Mouse (Mus musculus) spleen, adult 12 weeks (tissue): ENCODE results near the gene Stard8.
"Not testable (repeated sequence)": the region's sequence is repeated elsewhere in the genome, so short reads cannot be mapped to it uniquely, and the experiment has no call there.

ENCODE experiments used
- DNase-seq: peaks from one replicate; pipeline ENCODE4 v3.0.0; 2022; ENCODE audit warnings: low spot score

Stard8 gene

DNA sequence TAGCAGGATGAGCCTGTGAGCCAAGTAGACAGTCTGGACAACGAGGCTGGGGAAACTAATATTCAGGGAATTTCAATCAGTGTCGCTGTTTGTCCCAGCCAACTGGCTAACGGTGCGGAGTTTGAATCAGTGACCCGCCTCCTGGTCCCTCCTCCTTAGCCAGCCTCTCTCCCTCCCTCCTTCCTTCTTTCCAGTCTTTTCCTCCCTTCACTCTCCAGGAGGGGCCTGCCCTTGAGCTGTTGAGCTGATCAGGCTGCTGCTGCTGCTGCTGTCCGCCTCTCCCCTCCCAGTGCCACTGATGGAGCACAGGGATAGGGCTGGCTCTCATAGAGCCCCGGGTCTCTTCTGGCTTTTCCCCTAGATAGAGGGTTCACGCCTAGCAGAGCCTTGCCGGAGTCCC, at the start of gene Stard8:
Gene Stard8, plus strand, starts transcription at position 203 of the 400 bp plus-strand sequence.
- DNase-seq, result no peak

- DNase-seq, result no peak
Measured at GRCm38 (mm10) chrX:98953941-98954340, 49.1 kb upstream of the Stard8 start.

DNA sequence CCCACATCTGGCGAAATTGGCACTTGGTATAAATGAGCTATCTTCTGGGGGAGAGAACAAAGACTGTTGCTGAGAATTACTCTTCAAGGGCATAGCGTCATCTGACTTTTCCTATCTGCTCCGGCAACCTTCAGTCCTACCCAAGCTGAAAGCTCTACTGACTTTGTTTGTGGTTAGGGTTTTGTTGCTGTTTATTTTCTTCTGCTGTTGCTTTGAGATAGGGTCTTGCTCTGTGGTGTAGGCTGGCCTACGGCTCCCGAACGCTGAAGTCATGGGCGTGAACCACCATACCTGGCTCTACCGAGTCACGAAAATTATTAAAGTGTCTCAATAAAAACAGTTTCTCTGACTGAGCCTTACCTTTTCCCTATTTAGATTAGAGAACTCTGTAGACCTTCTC, 44.8 kb upstream of the Stard8 start:
- no peak for DNase-seq

GRCm38 (mm10) chrX:98959050-98959449, 44.0 kb upstream of the Stard8 start:
- DNase-seq, result no peak

- DNase-seq, result no peak
Measured at GRCm38 (mm10) chrX:98963742-98964141, 39.3 kb upstream of the Stard8 start.

- no peak for DNase-seq
Measured at GRCm38 (mm10) chrX:98964513-98964912, 38.5 kb upstream of the Stard8 start.

GRCm38 (mm10) chrX:98986611-98987010, 16.4 kb upstream of the Stard8 start:
- DNase-seq, result not testable (repeated sequence)

- no peak for DNase-seq
Measured at GRCm38 (mm10) chrX:98989574-98989973, 13.5 kb upstream of the Stard8 start.

- DNase-seq, result no peak
Measured at GRCm38 (mm10) chrX:99002065-99002464, 983 bp upstream of the Stard8 start.

GRCm38 (mm10) chrX:99010581-99010980, 7.5 kb downstream of the Stard8 start:
- no peak for DNase-seq

- DNase-seq, result no peak
Measured at GRCm38 (mm10) chrX:99011281-99011680, 8.2 kb downstream of the Stard8 start.

GRCm38 (mm10) chrX:99012486-99012885, 9.4 kb downstream of the Stard8 start:
- DNase-seq, result no peak

DNA sequence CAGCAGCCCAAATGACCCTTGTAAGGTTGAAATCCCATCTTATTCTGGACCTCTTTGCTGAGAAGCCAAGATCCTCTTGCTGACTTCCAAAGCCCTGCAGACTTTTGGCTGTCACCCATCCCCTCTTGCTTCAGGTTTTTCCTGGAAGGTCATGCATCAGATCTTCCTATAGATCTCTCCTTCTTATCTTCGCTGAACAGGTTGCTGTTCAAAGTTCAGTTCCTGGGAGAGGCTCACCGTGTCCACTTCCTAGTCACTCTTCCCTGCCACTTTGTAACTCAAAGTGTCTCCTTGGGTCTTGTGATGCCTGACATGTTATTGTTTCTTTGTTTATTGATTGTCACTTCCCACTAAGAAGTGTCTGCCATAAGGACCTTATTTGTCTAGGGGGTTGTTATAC, 12.7 kb downstream of the Stard8 start:
- no peak for DNase-seq

GRCm38 (mm10) chrX:99016987-99017386, 13.9 kb downstream of the Stard8 start:
- DNase-seq, result no peak

- DNase-seq, result no peak
Measured at GRCm38 (mm10) chrX:99017874-99018273, 14.8 kb downstream of the Stard8 start.

- no peak for DNase-seq
Measured at GRCm38 (mm10) chrX:99019303-99019702, 16.3 kb downstream of the Stard8 start.

DNA sequence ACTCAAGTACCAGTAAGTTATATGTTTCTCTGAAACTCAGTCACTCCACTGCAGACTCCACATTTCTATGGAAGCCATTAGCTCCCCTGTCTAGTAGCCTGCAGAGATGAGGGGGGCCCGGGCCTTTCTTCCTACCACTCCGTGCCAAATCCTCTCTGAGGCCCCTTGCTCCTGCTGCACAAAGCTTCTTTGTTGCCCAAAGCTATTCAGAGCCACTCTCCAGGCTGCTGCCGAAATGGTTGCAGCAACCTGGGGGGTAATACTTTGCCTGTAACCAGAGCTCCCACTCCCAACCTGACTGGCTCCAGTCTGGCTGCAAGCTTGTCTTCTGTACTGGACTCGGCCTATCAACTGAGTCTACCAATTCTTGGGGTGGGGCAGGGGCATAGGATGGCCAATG, 17.2 kb downstream of the Stard8 start:
- DNase-seq, result no peak

DNA sequence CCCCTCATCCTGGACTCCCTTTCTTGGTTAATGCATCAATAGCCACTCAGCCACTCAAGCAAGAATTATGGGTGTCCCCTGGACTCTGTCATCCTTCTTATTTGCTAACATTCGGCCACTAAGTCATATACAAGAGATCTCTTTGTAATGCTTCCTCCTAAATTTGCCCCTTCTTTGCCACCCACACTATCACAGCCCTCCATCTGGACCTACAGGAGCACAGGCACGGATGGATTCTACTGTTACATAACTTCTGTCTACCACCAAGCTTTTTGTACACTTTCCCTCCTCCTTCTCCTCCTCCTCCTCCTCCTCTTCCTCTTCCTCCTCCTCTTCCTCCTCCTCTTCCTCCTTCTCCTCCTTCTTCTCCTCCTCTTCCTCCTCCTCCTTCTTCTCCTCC, 18.5 kb downstream of the Stard8 start:
- no peak for DNase-seq

- DNase-seq, result no peak
Measured at GRCm38 (mm10) chrX:99023951-99024350, 20.9 kb downstream of the Stard8 start.

DNA sequence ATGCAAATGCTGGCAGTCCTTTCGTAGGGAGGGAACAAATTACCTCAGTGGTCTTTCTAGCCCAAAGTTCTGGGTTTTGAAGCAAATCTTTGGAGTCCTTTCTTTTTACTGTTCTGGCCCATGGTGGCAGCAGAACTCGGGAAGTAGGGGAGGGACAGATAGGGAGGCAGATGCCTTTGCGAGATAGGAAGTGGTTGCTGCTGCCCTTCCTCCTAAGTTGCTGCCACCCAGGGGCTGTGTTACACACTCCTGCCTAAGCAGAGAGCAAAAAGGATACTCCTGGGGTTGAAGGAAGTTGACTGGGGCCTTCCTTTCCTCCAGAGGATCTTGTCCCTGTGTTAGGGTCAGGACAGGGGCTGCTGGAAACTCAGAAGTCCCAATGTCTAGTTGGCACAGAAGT, 32.4 kb downstream of the Stard8 start:
- no peak for DNase-seq

DNA sequence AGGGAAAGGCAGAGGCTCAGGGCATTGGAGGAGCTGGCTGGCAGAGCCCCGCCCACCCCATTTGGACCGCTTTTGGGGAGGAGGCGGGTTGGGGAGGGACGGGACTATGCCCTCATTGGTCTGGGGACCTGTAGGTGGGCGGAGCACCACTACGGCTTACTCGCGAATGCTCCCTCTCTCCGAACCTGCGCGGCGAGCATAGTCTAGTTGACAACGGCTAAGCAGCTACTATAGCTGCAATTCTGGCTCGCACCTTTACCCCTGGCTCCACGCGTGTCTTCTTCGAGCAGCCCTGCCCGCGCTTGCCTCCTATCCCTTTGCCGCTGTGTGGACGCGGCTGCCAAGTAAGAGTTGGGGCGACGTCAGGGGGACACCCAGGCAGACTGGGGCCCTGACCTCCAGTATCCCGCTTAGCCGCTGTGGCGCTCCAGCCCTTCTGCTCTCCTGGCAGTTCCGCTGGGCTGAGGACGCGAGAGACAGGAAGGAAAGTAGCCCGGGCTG, 39.5 kb downstream of the Stard8 start:
- peak; percentile 17 for DNase-seq

- DNase-seq, result no peak
Measured at GRCm38 (mm10) chrX:99043275-99043674, 40.2 kb downstream of the Stard8 start.

DNA sequence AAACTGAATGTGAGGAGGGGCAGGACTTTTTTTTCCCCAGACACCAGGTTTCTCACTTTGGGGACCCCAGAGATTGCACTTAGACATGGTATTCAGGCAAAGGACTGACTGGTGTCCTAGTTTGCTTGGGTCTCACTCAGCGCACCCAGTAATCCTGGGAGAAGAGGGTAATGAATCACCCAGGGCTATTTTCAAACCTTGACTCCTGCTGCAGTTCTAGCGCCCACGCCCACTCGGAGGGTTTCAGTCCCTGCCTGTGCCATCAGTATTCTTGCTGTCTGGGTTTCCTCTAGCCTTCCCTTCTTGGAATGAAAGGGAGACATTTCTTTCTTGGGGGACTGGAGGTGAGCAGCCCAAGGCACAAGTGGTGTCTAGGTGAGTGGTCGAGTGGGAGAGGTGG, 40.7 kb downstream of the Stard8 start:
- DNase-seq, result no peak

- no peak for DNase-seq
Measured at GRCm38 (mm10) chrX:99045315-99045714, 42.3 kb downstream of the Stard8 start.
